Mouse (Mus musculus): ENCODE measurements around the gene Large1.

GRCm38 (mm10) chr8:72812690-72813089 lies 540.6 kb downstream of the Large1 start:
- TF ChIP-seq POLR2A (IDR thresholded peaks at IDR 0.05; ENCODE audit: low read depth, low read length) (no peak), CTCF (IDR thresholded peaks at IDR 0.05; ENCODE audit: extremely low read depth, insufficient read depth, insufficient read length, insufficient replicate concordance) (no peak)
